9 mouse cellular contexts compared by ENCODE assay signal in genomic region chr5:9427581-9428241, GRCm38 (mm10).
DNase-seq lines count a peak whose midpoint lies in the region; ATAC-seq and TF ChIP-seq lines count a peak whose summit lies in the region.
"Had no signal": no experiment of that assay in that cellular context is flagged by ENCODE, and none has a peak within 500 bp of the region (broad histone marks: within the 10 kb centered on the region; RNA-seq: fewer than 3 reads in every experiment).

No protein-coding gene starts in this region.

- H3K27me3 ChIP-seq in limb, embryonic 11.5 days (ENCODE audit: control insufficient read depth, insufficient read depth, low read length) = no peaks in the 10 kb centered on the region
- no peaks in the 10 kb centered on the region for H3K27me3 ChIP-seq in limb, embryonic 10.5 days (ENCODE audit: low read depth, poor library complexity, severe bottlenecking)
- H3K27me3 ChIP-seq in hindbrain, embryonic 13.5 days = no peaks in the 10 kb centered on the region
- no peaks in the 10 kb centered on the region for H3K27me3 ChIP-seq in lung, embryonic 14.5 days (ENCODE audit: insufficient read depth, low read length)
- H3K27me3 ChIP-seq: embryonic facial prominence, embryonic 15.5 days had no signal

- no peaks in the 10 kb centered on the region for H3K4me1 ChIP-seq in limb, embryonic 11.5 days (ENCODE audit: control insufficient read depth, insufficient read depth, low read length)
- peaks cover 10% of the 10 kb centered on the region for H3K4me1 ChIP-seq in limb, embryonic 10.5 days
- H3K4me1 ChIP-seq in cortical plate, adult 2 months (ENCODE audit: control insufficient read depth, insufficient read depth, low read length) = no peaks in the 10 kb centered on the region
- peaks cover 3% of the 10 kb centered on the region; the same call in 1 of the 2 replicates for H3K4me1 ChIP-seq in hindbrain, embryonic 13.5 days (replicated peaks)
- no peaks in the 10 kb centered on the region for H3K4me1 ChIP-seq in lung, embryonic 14.5 days (ENCODE audit: insufficient read depth)
- H3K4me1 ChIP-seq: embryonic facial prominence, embryonic 15.5 days had no signal

- H3K9ac ChIP-seq in limb, embryonic 11.5 days (ENCODE audit: low read length) = no peak overlapping the region
- H3K9ac ChIP-seq in hindbrain, embryonic 13.5 days = no peak overlapping the region
- H3K9ac ChIP-seq in lung, embryonic 14.5 days = no peak overlapping the region
- H3K9ac ChIP-seq: embryonic facial prominence, embryonic 15.5 days had no signal

- ATAC-seq in limb, embryonic 11.5 days (ENCODE audit: insufficient number of reproducible peaks, low FRiP score, low TSS enrichment, low read depth) = no peak
- peak; percentile 76 for ATAC-seq in hindbrain, embryonic 13.5 days (ENCODE audit: low FRiP score)
- ATAC-seq in lung, embryonic 14.5 days (ENCODE audit: insufficient read depth) = no peak
- no peak for ATAC-seq in activated CD4-positive, CD25-positive, alpha-beta regulatory T cell, adult 4 months

- TF ChIP-seq POLR2A in cortical plate, adult 2 months (IDR thresholded peaks at IDR 0.05; ENCODE audit: extremely low read depth, insufficient read depth, low read length) = no peak

- H3K4me2 ChIP-seq in limb, embryonic 11.5 days (ENCODE audit: low read depth, severe bottlenecking) = no peak overlapping the region
- no peak overlapping the region for H3K4me2 ChIP-seq in hindbrain, embryonic 13.5 days
- no peak overlapping the region for H3K4me2 ChIP-seq in lung, embryonic 14.5 days
- H3K4me2 ChIP-seq: embryonic facial prominence, embryonic 15.5 days had no signal

- WGBS in limb, embryonic 11.5 days = 57% methylated on average over 10 of the region's 10 CpGs
- WGBS in limb, embryonic 10.5 days = 57% methylated on average over 10 of the region's 10 CpGs
- 47% methylated on average over 10 of the region's 10 CpGs for WGBS in hindbrain, embryonic 13.5 days
- WGBS in lung, embryonic 14.5 days = 50% methylated on average over 10 of the region's 10 CpGs

- H3K9me3 ChIP-seq in limb, embryonic 11.5 days (ENCODE audit: control insufficient read depth, low read length) = no peaks in the 10 kb centered on the region
- H3K9me3 ChIP-seq in limb, embryonic 10.5 days (replicated peaks) = no peaks in the 10 kb centered on the region
- H3K9me3 ChIP-seq in hindbrain, embryonic 13.5 days = no peaks in the 10 kb centered on the region
- H3K9me3 ChIP-seq in lung, embryonic 14.5 days (ENCODE audit: low read depth, low read length) = no peaks in the 10 kb centered on the region
- H3K9me3 ChIP-seq: embryonic facial prominence, embryonic 15.5 days had no signal

- H3K4me3 ChIP-seq in limb, embryonic 11.5 days (ENCODE audit: low read depth, low read length) = no peak overlapping the region
- no peak overlapping the region for H3K4me3 ChIP-seq in limb, embryonic 10.5 days
- no peak overlapping the region for H3K4me3 ChIP-seq in cortical plate, adult 2 months (ENCODE audit: insufficient read depth, low read length)
- H3K4me3 ChIP-seq in hindbrain, embryonic 13.5 days = no peak overlapping the region
- H3K4me3 ChIP-seq in lung, embryonic 14.5 days (ENCODE audit: low read depth, low read length) = no peak overlapping the region
- H3K4me3 ChIP-seq: embryonic facial prominence, embryonic 15.5 days had no signal

- no peak overlapping the region for H3K27ac ChIP-seq in limb, embryonic 11.5 days (replicated peaks; ENCODE audit: low read depth, low read length)
- H3K27ac ChIP-seq in limb, embryonic 10.5 days = no peak overlapping the region
- no peak overlapping the region for H3K27ac ChIP-seq in cortical plate, adult 2 months (ENCODE audit: insufficient read depth, low read length)
- H3K27ac ChIP-seq in hindbrain, embryonic 13.5 days = no peak overlapping the region
- H3K27ac ChIP-seq in lung, embryonic 14.5 days (ENCODE audit: low read depth) = no peak overlapping the region
- H3K27ac ChIP-seq: embryonic facial prominence, embryonic 15.5 days had no signal

- peak; percentile 26 for DNase-seq in limb, embryonic 11.5 days (ENCODE audit: low spot score)
- DNase-seq in limb, embryonic 10.5 days (ENCODE audit: low spot score) = no peak
- peak; percentile 20 for DNase-seq in WW6 (ENCODE audit: low read depth, low spot score)
- peak; percentile 76 for DNase-seq in lung, embryonic 14.5 days
- DNase-seq in retina, embryonic 14.5 days (ENCODE audit: low spot score) = peak; percentile 86

- H3K36me3 ChIP-seq in limb, embryonic 11.5 days (ENCODE audit: control insufficient read depth, insufficient read depth, low read length) = no peaks in the 10 kb centered on the region
- H3K36me3 ChIP-seq in limb, embryonic 10.5 days = no peaks in the 10 kb centered on the region
- peaks cover 5% of the 10 kb centered on the region; the same call in 1 of the 2 replicates for H3K36me3 ChIP-seq in hindbrain, embryonic 13.5 days
- H3K36me3 ChIP-seq in lung, embryonic 14.5 days (ENCODE audit: insufficient read depth) = no peaks in the 10 kb centered on the region
- H3K36me3 ChIP-seq: embryonic facial prominence, embryonic 15.5 days had no signal

- TF ChIP-seq CTCF in cortical plate, adult 2 months (IDR thresholded peaks at IDR 0.05; ENCODE audit: extremely low read depth, insufficient read depth, low read length) = peak; percentile 64; the same call in 1 of the 2 replicates
- peak; percentile 71 for TF ChIP-seq CTCF in lung, embryonic 14.5 days (IDR thresholded peaks at IDR 0.05; ENCODE audit: low read depth)
